Mouse (Mus musculus) R1 (cell line): ENCODE data around the gene Smc3.
A peak's percentile ranks its signal among the peaks of the same experiment; 100 is the strongest.
"Not testable (repeated sequence)": the region's sequence is repeated elsewhere in the genome, so short reads cannot be mapped to it uniquely, and the experiment has no call there.

Experiments used
- DNase-seq: peaks from one replicate; pipeline ENCODE4 v3.0.0-alpha.2; 2018; ENCODE audit warnings: low read depth, low spot score

Gene Smc3

GRCm38 (mm10) chr19:53653624-53654467 is 53.6 kb downstream of the Smc3 start:
- DNase-seq = peak; percentile 68

- not testable (repeated sequence) for DNase-seq
Observed at GRCm38 (mm10) chr19:53656443-53656842, 56.2 kb downstream of the Smc3 start.

- DNase-seq = no peak
Observed at GRCm38 (mm10) chr19:53657437-53657836, 57.2 kb downstream of the Smc3 start.

DNA sequence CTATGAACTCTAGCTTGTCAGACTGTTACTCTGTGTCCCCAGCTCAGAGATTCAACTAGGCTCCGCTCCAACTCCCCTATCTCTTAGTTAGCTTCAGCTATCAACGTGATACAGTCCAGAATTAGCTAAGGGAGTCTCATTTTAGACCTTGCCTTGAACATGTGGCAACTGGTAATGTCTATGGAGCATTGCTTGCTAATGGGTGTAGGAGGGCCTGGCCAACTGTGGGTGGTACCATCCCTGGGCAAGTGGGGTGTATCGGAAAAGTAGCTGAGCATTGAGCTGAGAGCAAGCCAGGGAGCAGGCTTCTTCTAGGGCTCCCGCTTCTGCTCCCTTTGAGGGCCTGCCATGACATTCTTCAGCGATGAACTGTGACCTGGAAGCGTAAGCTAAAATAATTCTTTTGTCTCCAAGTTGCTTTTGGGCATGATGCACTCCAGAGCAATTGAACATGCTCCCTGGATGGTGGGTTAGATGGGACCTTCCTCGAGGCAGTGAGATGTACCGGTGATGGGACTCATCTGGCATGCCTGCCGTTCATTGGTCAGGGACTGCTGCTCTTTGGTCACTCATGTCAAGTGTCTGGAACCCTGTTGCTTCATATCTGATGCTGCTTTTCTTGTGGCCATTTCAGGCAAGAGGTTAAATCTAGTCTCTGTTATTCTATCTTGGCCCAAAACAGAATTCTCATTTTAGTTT is 60.7 kb downstream of the Smc3 start:
- no peak for DNase-seq

- DNase-seq = peak; percentile 43
Observed at GRCm38 (mm10) chr19:53661938-53662722, 61.9 kb downstream of the Smc3 start.

DNA sequence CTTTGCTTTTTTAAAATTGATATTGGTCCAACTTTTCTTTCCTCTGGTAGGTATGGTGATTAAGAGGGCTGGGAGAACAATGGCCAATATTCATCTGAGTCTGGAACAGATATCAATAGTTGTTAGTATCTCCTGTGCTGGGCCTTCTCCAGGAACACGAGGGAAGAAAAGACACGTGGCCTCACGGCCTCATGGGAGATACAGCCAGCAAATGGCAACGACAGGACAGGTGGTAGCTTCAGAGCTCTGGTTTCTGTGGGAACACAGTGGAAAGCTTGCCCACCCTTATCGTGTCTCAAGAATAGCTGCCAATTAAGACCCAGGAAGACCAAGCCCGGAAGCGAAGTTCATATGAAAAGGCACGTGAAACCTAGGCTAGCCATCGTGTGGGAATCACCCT is 64.6 kb downstream of the Smc3 start:
- DNase-seq = no peak

GRCm38 (mm10) chr19:53665391-53665790 is 65.2 kb downstream of the Smc3 start:
- DNase-seq = no peak

- no peak for DNase-seq
Observed at GRCm38 (mm10) chr19:53666708-53667107, 66.5 kb downstream of the Smc3 start.

DNA sequence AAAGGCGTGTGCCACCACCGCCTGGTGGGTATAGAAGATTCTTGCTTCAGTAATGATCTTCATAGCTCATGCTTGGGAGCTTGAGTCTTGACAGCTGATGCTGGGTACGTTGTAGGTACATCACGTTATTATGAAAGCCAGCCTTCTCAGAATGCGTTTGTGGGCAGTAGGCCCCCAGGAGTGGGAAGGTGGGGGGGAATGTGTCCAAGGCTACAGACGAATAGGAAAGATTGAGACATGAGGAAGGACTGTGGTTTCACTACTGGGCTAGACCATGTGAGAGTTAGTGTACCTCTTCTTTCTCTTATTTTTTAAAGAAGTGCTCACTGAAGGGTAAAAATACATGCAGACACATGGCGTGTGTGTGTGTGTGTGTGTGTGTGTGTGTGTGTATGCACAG is 68.6 kb downstream of the Smc3 start:
- DNase-seq = no peak

DNA sequence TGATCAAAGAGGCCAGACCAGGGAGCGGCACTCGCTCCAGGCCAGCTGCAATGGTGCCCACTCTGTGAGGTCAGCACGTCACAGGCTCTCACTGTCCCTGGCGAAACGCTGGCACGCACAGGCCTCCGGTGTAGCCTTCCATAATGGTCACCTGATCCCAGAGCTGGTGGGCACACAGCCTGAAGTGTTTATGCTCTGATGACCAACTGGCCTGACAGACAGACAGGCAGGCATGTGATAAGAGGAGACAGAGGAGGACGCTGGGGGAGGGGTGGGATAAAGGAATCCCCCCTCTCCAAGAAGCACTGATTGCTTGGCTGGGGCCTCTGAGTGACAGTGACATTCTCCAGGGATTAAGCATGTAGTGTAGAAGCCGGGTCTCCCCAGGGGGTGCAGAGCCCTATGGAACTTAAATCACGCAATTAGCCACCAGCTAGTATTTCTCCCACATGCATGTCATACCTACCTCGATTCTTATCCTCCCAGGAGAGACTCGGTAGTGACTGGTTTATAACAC is 70.5 kb downstream of the Smc3 start:
- no peak for DNase-seq

DNA sequence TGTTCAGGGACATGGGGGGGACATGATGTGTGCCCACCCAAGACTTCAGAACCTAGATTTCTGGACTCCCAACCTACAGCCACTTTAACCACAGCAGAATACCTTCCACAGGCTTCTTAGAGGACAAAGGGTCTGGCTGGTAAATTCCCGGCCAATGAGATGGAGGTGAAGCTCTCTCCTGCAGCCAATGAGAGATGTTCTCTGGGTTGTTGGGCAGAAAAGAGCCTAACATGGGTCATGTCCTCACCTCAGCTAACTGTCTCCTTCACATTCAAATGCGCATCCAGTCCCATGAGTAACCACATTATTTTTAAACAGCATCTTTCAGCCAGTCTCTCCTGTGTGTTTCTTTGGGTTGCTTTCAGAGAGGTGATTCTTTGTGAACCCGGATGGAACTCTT is 71.2 kb downstream of the Smc3 start:
- DNase-seq = peak; percentile 64

- peak; percentile 84 for DNase-seq
Observed at GRCm38 (mm10) chr19:53674131-53674925, 74.1 kb downstream of the Smc3 start.

- no peak for DNase-seq
Observed at GRCm38 (mm10) chr19:53676228-53676627, 76.0 kb downstream of the Smc3 start.

GRCm38 (mm10) chr19:53676718-53677634 is 76.8 kb downstream of the Smc3 start, which contains the start of gene Rbm20:
Gene Rbm20 (plus strand): TSS chr19:53677306.
- peak; percentile 71 for DNase-seq

DNA sequence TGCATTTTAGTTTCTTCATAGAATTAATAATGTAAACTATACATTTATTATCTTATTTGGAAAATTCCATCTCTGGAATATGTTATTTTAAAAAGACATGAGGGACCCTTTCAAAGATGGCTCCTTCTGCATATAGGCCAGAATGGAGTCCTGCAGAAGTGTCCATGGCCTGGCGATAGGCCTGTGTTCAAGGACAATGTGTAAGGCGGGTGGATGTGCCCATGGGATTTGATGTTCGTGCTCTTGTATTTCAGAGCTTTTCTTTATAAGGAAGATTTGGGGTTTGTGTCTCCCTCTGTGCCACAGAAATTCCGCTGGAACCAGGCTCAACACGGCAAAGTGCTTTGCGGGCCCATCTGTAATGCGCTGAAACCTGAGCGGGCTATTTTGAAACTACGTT is 79.0 kb downstream of the Smc3 start:
- no peak for DNase-seq

DNA sequence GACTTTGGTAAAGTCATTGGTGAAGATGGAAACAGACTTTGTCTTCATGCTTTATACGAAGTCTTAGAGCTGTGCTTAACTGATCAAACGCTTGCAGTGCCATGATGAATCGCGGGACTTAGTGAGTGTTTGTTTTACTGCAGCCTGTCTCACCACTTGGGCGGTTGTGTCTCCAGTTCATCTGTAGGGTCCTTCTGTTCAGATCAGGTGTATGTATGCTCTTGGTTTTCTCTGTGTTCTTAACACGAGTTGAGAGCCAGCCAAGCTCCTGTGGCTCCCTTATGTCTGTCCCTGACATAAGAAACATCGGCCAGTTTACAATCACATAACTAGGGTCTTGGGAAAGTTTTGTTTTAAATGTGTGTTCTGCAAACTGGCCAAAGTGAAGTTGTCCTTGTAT is 79.8 kb downstream of the Smc3 start:
- DNase-seq = no peak

DNA sequence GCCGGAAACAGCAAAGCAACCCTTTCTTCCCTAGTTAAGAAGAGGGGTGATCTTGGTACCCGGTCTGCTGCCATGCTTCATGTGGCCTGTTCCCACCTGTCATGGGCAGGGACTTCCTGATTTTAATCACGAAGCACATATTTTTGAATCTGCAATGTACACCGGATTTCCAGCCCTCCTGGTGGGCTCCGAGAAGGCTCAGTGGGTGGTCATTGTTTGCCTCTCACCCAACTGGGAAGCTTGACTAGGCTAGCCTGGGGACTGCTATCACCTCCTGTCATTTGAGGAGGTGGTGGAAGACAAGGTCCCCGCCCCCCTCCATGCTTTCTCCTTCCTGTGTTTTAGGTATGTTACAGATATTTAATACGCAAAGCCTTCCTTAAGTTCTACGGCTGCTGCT is 82.2 kb downstream of the Smc3 start:
- DNase-seq = peak; percentile 59

GRCm38 (mm10) chr19:53687592-53687991 is 87.4 kb downstream of the Smc3 start:
- DNase-seq = no peak

- peak; percentile 74 for DNase-seq
Observed at GRCm38 (mm10) chr19:53690816-53691215, 90.6 kb downstream of the Smc3 start.

DNA sequence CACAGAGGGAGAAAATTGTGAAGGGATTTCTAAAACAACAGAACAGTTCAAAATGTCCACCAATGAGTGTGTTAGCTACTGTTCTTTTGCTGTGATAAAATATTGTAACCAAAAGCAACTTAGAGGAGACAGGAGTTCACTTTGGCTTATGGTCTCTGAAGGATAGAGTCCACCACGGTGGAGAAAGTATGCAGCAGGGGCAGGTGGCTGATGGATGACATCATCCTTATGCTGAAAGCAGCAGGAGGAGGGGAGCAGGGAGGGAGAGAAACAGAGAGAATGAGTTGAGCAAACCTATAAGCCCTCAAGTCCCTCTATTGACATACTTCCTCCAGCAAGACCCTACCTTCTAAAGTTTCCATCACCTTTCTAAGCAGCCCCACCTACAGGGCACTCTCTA is 93.8 kb downstream of the Smc3 start:
- DNase-seq = no peak
